Mouse (Mus musculus) heart, postnatal 0 days (tissue): ENCODE data around the gene Megf9.

Source experiments
- CTCF ChIP-seq: IDR thresholded peaks from 2 replicates; pipeline ENCODE4 v1.5.1; 2016; ENCODE audit warnings: antibody characterized with exemption, control low read depth, low read depth
- EP300 ChIP-seq: IDR thresholded peaks from 2 replicates; pipeline ENCODE4 v1.6.1; 2016; ENCODE audit warnings: antibody characterized with exemption, low read depth

- TF ChIP-seq EP300 = no peak
- no peak for TF ChIP-seq CTCF
Observed at GRCm38 (mm10) chr4:70449668-70450067, 85.1 kb downstream of the Megf9 start.
